Mouse (Mus musculus): ENCODE results near the gene Pgrmc2.

Pgrmc2 gene

GRCm38 (mm10) chr3:41075376-41075775 is 7.5 kb downstream of the Pgrmc2 start:
- DNase-seq (ENCODE audit: low spot score in 2 of 2) = no peak

DNA sequence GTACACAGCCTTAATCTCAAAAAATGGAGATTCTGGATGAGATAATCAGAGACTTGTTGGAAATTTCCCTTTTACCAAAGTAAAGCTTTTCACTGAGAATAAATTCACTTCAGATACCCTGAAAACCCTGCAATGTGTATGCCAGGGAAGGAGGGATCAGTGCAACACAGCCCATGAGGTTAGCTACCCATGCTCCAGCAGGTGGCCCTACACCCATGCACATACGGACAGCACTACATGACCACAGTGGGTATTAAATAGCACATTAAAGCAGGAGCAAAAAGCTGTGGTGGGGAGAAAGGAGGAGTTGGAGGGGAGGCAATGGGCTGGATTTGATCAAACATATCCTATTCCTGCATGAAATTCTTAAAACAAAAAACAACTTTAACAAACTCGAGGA is 12.3 kb downstream of the Pgrmc2 start:
- no peak for DNase-seq (ENCODE audit: low spot score in 2 of 2)

DNA sequence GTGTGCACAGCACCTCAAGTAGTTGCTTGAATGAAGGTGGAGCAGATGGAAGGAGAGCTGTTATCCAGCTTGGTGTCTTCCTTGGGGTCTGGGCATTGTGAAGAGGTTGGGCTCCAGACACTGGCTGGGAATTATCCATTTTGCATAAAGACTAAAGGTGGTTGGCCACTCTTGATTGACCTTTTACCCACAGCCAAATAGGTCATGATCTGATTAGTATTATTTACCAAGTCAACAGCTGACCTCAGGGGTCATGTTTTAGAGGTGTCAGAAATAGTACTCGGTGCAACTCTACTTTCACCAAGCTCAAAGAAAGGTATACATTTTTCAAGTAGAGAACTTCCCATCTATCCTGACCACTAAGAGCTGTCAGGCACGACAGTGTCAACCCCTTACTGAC is 17.5 kb downstream of the Pgrmc2 start:
- DNase-seq (ENCODE audit: low spot score in 2 of 2) = no peak

DNA sequence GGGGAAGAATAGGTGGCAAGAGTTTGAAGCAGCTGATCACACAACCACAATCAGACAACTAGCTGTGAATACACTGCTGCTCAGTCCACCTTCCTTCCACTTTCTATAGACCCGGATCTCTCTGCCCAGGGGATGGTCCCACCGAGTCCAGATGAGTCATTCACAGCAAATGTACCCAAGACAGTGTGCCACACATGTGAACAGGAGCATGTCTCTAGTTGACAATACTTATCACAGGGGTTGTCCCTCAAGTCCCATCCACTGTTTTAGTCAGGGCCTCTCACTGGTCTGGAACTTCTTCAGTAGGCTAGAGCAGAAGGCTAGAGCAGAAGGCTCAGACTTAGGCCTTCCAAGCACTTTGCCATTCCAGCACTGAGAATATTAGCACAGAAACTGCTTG is 20.1 kb downstream of the Pgrmc2 start:
- DNase-seq (ENCODE audit: low spot score in 2 of 2) = no peak

GRCm38 (mm10) chr3:41061831-41062565 is 20.8 kb downstream of the Pgrmc2 start:
- DNase-seq (ENCODE audit: low spot score in 2 of 2) = no peak

DNA sequence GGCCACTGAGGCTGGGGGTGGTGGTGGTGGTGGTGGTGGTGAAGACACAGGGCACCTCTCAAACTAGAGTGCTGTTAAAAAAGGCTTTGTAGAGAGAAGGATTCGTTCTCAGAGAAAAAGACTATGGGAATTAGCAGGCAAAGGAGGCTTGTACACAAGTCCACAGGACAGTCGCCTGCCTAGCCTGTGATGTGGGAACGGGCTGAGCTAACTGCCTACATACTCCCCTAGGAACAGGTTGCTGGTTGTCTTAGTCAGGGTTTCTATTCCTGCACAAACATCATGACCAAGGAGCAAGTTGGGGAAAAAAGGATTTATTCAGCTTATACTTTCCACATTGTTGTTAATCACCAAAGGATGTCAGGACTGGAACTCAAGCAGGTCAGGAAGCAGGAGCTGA is 23.6 kb downstream of the Pgrmc2 start:
- DNase-seq (ENCODE audit: low spot score in 2 of 2) = no peak

- peak; percentile 74 to 84 for DNase-seq (ENCODE audit: low spot score in 2 of 2)
These were observed 24.5 kb downstream of the Pgrmc2 start for GRCm38 (mm10) chr3:41058395-41058794.

DNA sequence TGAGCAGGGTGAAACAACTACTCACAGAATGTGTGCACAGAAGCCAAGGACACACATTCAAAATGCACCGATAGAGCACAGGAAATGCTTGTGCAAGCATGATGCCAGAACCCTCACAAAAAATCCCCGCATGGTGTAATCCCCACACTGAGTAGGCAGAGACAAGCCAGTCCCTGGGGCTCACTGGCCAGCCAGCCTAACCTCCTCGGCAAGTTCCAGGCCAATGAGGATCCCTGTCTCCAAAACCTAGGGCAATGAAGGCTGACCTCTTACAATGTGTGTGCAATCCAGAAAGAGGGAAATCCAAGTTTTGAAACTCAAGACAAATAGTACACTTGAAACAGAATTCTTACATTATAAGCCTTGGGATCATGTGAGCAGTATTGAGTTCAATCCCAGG is 29.5 kb downstream of the Pgrmc2 start:
- DNase-seq (ENCODE audit: low spot score in 2 of 2) = no peak

- DNase-seq (ENCODE audit: low spot score in 2 of 2) = no peak
These were observed 35.0 kb downstream of the Pgrmc2 start for GRCm38 (mm10) chr3:41047838-41048237.

DNA sequence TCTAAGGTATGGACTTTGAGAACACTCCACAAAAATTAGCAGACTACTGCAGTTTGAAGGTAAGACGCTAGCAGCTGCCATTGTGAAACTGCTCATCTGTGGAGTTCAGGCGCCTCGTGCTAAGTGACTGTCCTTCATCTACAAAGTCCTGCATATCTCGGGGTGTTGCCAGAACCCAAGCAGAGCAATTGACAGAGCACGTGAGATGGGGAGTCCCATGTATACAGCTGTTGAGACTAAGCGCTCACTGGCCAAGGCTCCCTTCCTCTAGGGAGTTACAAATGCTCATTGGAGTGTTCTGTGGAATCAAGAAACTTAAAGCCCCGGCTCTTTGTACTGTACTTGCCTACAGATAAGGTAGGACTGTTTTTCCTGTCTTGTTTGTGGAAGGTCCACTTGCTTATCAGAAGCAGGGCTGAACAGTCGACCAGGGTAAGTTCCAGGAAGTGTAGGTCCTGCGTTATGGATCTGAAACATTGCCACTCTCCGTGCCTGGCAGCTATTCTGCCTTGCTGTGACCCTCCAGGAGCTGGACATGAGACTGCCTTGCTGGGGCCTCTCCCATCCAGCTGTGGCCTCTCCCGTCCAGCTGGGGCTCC is 39.0 kb downstream of the Pgrmc2 start:
- DNase-seq (ENCODE audit: low spot score in 2 of 2) = no peak

DNA sequence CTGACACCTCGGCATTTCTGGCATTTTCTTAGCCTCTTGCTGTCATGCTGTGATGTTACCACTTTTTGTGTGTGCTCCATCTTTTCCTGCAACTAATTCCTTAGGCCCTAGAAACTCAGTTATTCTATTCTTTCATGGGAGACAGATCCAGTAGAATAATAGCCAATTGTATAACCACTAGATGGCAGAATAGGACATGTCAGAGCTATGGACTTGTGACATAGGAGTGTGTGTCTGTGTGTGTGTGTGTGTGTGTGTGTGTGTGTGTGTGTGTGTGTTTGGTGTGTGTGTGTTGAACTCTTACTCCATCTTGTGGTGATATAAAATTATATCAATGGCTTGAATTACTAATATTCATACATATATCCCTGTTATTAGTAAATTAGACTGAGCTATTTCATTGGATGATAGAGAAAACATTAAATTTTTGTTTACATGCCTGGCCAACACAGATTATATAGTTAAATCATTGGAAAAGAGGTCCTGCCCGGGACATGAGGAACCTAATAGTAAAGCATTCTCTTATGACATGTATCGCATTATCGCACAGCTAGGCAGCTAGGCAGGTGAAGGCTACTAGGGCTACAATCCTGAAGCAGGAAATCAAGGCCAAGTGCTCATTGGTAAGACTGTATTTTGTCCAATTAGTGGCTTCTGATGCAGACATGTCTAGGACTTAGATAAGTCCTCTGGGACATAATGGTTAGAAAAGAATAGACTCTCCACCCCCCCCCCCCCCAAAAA is 40.5 kb downstream of the Pgrmc2 start:
- peak; percentile 51 to 58 for DNase-seq (ENCODE audit: low spot score in 2 of 2)

DNA sequence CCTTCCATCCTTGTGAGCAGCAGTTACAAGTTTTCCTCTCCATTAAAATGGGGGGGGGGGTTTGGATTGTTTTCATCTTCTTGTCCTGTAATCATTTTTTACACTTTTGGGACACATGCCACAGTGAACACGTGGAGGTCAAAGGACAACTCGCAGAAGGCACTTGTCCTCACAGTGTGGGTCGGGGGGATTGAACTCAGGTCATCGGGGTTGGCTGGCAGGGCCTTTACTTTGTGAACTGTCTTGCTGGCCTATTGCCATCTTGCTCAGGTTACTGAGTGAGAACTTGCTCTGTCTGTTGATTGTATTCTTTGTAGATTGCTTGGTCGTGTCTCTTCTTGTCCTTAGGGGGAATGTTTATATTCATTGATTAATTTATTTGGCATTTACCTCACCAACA is 41.6 kb downstream of the Pgrmc2 start:
- DNase-seq (ENCODE audit: low spot score in 2 of 2) = no peak

GRCm38 (mm10) chr3:41038297-41038916 is 44.4 kb downstream of the Pgrmc2 start:
- no peak for DNase-seq (ENCODE audit: low spot score in 2 of 2)

- no peak for DNase-seq (ENCODE audit: low spot score in 2 of 2)
These were observed 51.3 kb downstream of the Pgrmc2 start for GRCm38 (mm10) chr3:41031286-41032210.

DNA sequence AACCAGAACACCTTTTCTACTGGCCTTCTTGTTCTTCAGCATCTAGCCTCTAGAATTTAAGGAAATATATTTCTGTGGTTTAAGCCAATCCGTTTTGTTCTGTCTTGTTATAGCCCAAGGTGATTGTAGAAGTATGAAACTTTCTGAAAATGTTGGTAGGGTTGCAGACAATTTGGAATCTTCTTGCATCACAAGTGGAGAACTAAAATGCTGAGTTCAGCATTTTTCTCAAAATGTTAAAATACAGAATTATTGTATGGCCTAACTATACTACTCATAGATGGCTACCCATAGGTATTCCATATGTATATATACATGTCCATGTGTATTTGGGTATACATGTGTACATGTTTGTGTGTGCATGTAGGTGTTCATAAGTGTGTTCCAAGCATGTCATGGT is 52.1 kb downstream of the Pgrmc2 start:
- DNase-seq (ENCODE audit: low spot score in 2 of 2) = no peak

GRCm38 (mm10) chr3:41021980-41022379 is 60.9 kb downstream of the Pgrmc2 start:
- DNase-seq (ENCODE audit: low spot score in 2 of 2) = peak; percentile 59 to 79

DNA sequence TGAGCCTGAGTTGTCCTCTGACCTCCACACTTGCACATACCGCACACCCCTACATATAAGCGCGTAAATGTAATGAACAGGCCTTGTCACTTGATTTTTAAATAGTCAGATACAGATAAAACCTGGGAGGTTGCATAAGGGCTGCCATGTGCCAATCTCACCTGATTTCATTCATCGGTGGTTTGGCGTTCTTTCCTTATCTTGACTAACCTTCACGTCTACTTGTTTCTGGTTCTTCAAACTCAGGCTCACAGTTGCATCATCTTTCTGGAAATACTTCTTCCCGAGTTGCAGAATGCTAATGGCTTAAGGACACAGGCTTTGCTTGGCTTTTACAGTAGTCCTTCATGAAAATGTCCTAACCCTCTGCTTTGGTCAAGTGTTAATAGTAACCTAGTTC is 62.2 kb downstream of the Pgrmc2 start:
- no peak for DNase-seq (ENCODE audit: low spot score in 2 of 2)

DNA sequence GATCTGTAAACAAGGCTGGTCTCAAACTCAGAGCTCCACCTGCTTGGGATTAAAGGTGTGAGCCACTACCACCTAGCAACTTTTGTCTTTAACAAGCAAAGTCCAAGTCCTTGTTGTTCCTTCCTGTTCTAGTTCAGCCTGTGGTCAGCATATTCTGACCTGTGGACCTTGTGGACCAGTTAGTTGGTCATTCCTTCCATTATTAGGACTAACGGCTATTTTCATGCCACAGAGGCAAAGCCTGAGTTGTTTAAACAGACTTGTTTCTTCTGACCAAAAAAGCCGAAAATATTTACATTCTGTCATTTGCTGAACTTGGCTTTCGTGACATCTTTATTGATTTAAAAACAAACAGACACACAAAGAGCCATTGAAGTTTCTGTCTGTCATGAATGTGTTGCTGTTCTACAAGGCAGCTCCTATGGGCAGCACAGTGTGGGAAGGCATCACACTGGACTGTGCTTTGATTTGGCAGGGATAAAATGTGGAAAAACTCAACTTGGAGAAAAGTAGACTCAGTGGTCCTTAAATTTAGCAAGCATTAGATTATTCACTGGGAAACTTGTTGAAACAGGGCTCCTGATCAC is 64.7 kb downstream of the Pgrmc2 start:
- DNase-seq (ENCODE audit: low spot score in 2 of 2) = no peak
